Mouse (Mus musculus): ENCODE results near the gene En1. TPM values are rescaled to one million over a fixed set of nuclear protein-coding genes. Genes with fewer than 3 reads are reported as not detected.
A peak's percentile ranks its signal among the peaks of the same experiment; 100 is the strongest.

The En1 gene
- polyA plus RNA-seq, 1 experiment from 2014 or later: not detected

- peaks cover 99% of the 10 kb centered on the region for H3K27me3 ChIP-seq (ENCODE audit: control insufficient read depth, insufficient read depth, low read depth, low read length)
- no peak overlapping the region for H3K9ac ChIP-seq (ENCODE audit: low read depth, low read length)
- H3K4me2 ChIP-seq (ENCODE audit: low read depth, low read length): no peak overlapping the region
- no peak for ATAC-seq (ENCODE audit: low read depth)
- H3K4me1 ChIP-seq (ENCODE audit: control insufficient read depth, low read depth, low read length): no peaks in the 10 kb centered on the region; the same call in 1 of the 2 replicates
- 4% methylated on average over 16 of the region's 16 CpGs for WGBS (ENCODE audit: insufficient replicate concordance)
- H3K9me3 ChIP-seq (replicated peaks; ENCODE audit: control insufficient read depth, low read length): no peaks in the 10 kb centered on the region
- no peak overlapping the region for H3K27ac ChIP-seq (ENCODE audit: low read length)
- H3K36me3 ChIP-seq (ENCODE audit: control insufficient read depth, insufficient read depth): no peaks in the 10 kb centered on the region
- H3K4me3 ChIP-seq (ENCODE audit: low read depth, low read length): no peak overlapping the region
Measured at GRCm38 (mm10) chr1:120598196-120598940, 3.9 kb upstream of the En1 start.

- Histone ChIP-seq H3K4me1 (ENCODE audit: control insufficient read depth, low read depth, low read length) (no peaks in the 10 kb centered on the region; the same call in 1 of the 2 replicates), H3K4me3 (ENCODE audit: low read depth, low read length) (no peak overlapping the region), H3K36me3 (ENCODE audit: control insufficient read depth, insufficient read depth) (no peaks in the 10 kb centered on the region), H3K9me3 (replicated peaks; ENCODE audit: control insufficient read depth, low read length) (no peaks in the 10 kb centered on the region), H3K27me3 (ENCODE audit: control insufficient read depth, insufficient read depth, low read depth, low read length) (peaks cover 99% of the 10 kb centered on the region), H3K9ac (ENCODE audit: low read depth, low read length) (no peak overlapping the region), H3K27ac (ENCODE audit: low read length) (no peak overlapping the region), H3K4me2 (ENCODE audit: low read depth, low read length) (no peak overlapping the region)
- 2% methylated on average over 25 of the region's 25 CpGs for WGBS (ENCODE audit: insufficient replicate concordance)
- no peak for ATAC-seq (ENCODE audit: low read depth)
Measured at GRCm38 (mm10) chr1:120599321-120600148, 2.7 kb upstream of the En1 start.

GRCm38 (mm10) chr1:120600149-120600445 lies 2.1 kb upstream of the En1 start:
- Histone ChIP-seq H3K9me3 (replicated peaks; ENCODE audit: control insufficient read depth, low read length) (no peaks in the 10 kb centered on the region), H3K4me1 (ENCODE audit: control insufficient read depth, low read depth, low read length) (no peaks in the 10 kb centered on the region; the same call in 1 of the 2 replicates), H3K27ac (ENCODE audit: low read length) (no peak overlapping the region), H3K36me3 (ENCODE audit: control insufficient read depth, insufficient read depth) (no peaks in the 10 kb centered on the region), H3K4me3 (ENCODE audit: low read depth, low read length) (no peak overlapping the region), H3K4me2 (ENCODE audit: low read depth, low read length) (no peak overlapping the region), H3K27me3 (ENCODE audit: control insufficient read depth, insufficient read depth, low read depth, low read length) (peaks cover 99% of the 10 kb centered on the region), H3K9ac (ENCODE audit: low read depth, low read length) (no peak overlapping the region)
- ATAC-seq (ENCODE audit: low read depth): no peak
- under 1% methylated on average over 25 of the region's 25 CpGs for WGBS (ENCODE audit: insufficient replicate concordance)

- H3K4me1 ChIP-seq (ENCODE audit: control insufficient read depth, low read depth, low read length): no peaks in the 10 kb centered on the region; the same call in 1 of the 2 replicates
- WGBS (ENCODE audit: insufficient replicate concordance): 3% methylated on average over 19 of the region's 19 CpGs
- no peak for ATAC-seq (ENCODE audit: low read depth)
- no peaks in the 10 kb centered on the region for H3K9me3 ChIP-seq (replicated peaks; ENCODE audit: control insufficient read depth, low read length)
- peaks cover 99% of the 10 kb centered on the region for H3K27me3 ChIP-seq (ENCODE audit: control insufficient read depth, insufficient read depth, low read depth, low read length)
- H3K9ac ChIP-seq (ENCODE audit: low read depth, low read length): no peak overlapping the region
- H3K36me3 ChIP-seq (ENCODE audit: control insufficient read depth, insufficient read depth): no peaks in the 10 kb centered on the region
- H3K4me3 ChIP-seq (ENCODE audit: low read depth, low read length): no peak overlapping the region
- no peak overlapping the region for H3K4me2 ChIP-seq (ENCODE audit: low read depth, low read length)
- H3K27ac ChIP-seq (ENCODE audit: low read length): no peak overlapping the region
Measured at GRCm38 (mm10) chr1:120600516-120601252, 1.5 kb upstream of the En1 start.

- Histone ChIP-seq H3K4me2 (ENCODE audit: low read depth, low read length) (no peak overlapping the region), H3K36me3 (ENCODE audit: control insufficient read depth, insufficient read depth) (no peaks in the 10 kb centered on the region), H3K27ac (ENCODE audit: low read length) (no peak overlapping the region), H3K4me1 (ENCODE audit: control insufficient read depth, low read depth, low read length) (no peaks in the 10 kb centered on the region; the same call in 1 of the 2 replicates), H3K4me3 (ENCODE audit: low read depth, low read length) (no peak overlapping the region), H3K9me3 (replicated peaks; ENCODE audit: control insufficient read depth, low read length) (no peaks in the 10 kb centered on the region), H3K27me3 (ENCODE audit: control insufficient read depth, insufficient read depth, low read depth, low read length) (peaks cover 99% of the 10 kb centered on the region), H3K9ac (ENCODE audit: low read depth, low read length) (no peak overlapping the region)
- 2% methylated on average over 16 of the region's 16 CpGs for WGBS (ENCODE audit: insufficient replicate concordance)
- ATAC-seq (ENCODE audit: low read depth): no peak
Measured at GRCm38 (mm10) chr1:120601253-120601836, 873 bp upstream of the En1 start.

- no peak for ATAC-seq (ENCODE audit: low read depth)
- no peak overlapping the region for H3K9ac ChIP-seq (ENCODE audit: low read depth, low read length)
Measured at GRCm38 (mm10) chr1:120602876-120603655, 848 bp downstream of the En1 start.

DNA sequence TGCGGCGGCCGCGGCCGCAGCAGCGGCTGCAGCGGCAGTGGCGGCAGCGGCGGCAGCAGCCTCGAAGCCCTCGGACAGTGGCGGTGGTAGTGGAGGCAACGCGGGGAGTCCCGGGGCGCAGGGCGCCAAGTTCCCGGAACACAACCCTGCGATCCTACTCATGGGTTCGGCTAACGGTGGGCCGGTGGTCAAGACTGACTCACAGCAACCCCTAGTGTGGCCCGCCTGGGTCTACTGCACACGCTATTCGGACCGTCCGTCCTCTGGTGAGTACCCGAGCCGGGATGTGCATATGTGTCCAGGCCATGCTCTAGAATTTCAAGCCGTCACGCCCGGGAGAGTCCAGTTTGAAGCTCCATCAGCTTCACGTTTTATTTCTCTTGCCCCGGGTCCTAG lies 1.4 kb downstream of the En1 start:
- ATAC-seq (ENCODE audit: low read depth): no peak
- peaks cover 98% of the 10 kb centered on the region for H3K27me3 ChIP-seq (ENCODE audit: control insufficient read depth, insufficient read depth, low read depth, low read length)
- H3K4me2 ChIP-seq (ENCODE audit: low read depth, low read length): no peak overlapping the region
- no peaks in the 10 kb centered on the region; the same call in 1 of the 2 replicates for H3K4me1 ChIP-seq (ENCODE audit: control insufficient read depth, low read depth, low read length)
- no peaks in the 10 kb centered on the region for H3K36me3 ChIP-seq (ENCODE audit: control insufficient read depth, insufficient read depth)
- H3K27ac ChIP-seq (ENCODE audit: low read length): no peak overlapping the region
- no peak overlapping the region for H3K9ac ChIP-seq (ENCODE audit: low read depth, low read length)
- H3K4me3 ChIP-seq (ENCODE audit: low read depth, low read length): peak overlapping the region; percentile 39; the same call in 1 of the 2 replicates
- 2% methylated on average over 35 of the region's 35 CpGs for WGBS (ENCODE audit: insufficient replicate concordance)
- no peaks in the 10 kb centered on the region for H3K9me3 ChIP-seq (replicated peaks; ENCODE audit: control insufficient read depth, low read length)

More at GRCm38 (mm10) chr1:120602876-120603655, 848 bp downstream of the En1 start:
- Histone ChIP-seq H3K4me1 (ENCODE audit: control insufficient read depth, low read depth, low read length) (no peaks in the 10 kb centered on the region; the same call in 1 of the 2 replicates), H3K36me3 (ENCODE audit: control insufficient read depth, insufficient read depth) (no peaks in the 10 kb centered on the region), H3K27ac (ENCODE audit: low read length) (no peak overlapping the region), H3K27me3 (ENCODE audit: control insufficient read depth, insufficient read depth, low read depth, low read length) (peaks cover 98% of the 10 kb centered on the region), H3K9me3 (replicated peaks; ENCODE audit: control insufficient read depth, low read length) (no peaks in the 10 kb centered on the region), H3K4me3 (ENCODE audit: low read depth, low read length) (peak overlapping the region; percentile 39), H3K4me2 (ENCODE audit: low read depth, low read length) (peak overlapping the region; percentile 46)
- WGBS (ENCODE audit: insufficient replicate concordance): under 1% methylated on average over 77 of the region's 83 CpGs

All from liver, embryonic 16.5 days (tissue).